23 mouse cellular contexts compared by ENCODE assay signal in the genomic region with DNA sequence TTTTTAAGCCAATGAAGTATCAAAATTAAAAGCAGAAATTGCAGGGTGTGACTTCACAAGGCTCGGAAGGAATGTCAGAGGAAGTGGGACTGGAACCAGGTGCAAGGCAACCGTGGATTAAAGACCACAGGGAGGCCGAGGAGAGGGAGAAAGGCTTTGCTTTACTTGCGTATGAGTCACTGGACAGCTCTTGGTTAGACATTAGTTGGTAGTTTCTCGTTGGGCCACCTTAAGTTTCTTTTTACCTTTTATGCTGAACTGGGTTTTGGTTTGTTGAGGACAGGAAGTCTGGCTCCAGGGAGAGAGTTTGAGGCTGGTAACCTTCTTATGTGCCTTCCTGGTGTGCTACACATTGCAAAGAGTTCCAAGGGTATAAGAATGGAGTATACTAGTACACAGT.
"Had no signal": no experiment of that assay in that cellular context is flagged by ENCODE, and none has a peak within 500 bp of the region (broad histone marks: within the 10 kb centered on the region; RNA-seq: fewer than 3 reads in every experiment).

No protein-coding gene starts in this region.

- H3K36me3 ChIP-seq: heart, embryonic 13.5 days; heart, embryonic 15.5 days; hindbrain, embryonic 13.5 days; hindbrain, embryonic 15.5 days; limb, embryonic 13.5 days; limb, embryonic 15.5 days; liver, embryonic 12.5 days had no signal

- DNase-seq: gastrocnemius, adult 2 months; gastrocnemius, postnatal 10 days; gastrocnemius, postnatal 25 days; heart, adult 2 months; heart, postnatal 14 days; heart, postnatal 36 days; kidney, adult 8-10 months; kidney, postnatal 14 days; kidney, postnatal 36 days; layer of hippocampus, adult 9-11 months; layer of hippocampus, postnatal 36 days; left cerebral cortex, postnatal 4 days had no signal

- H3K4me3 ChIP-seq: gastrocnemius, adult 2 months; heart, adult 2 months; heart, embryonic 13.5 days; heart, embryonic 15.5 days; hindbrain, embryonic 13.5 days; hindbrain, embryonic 15.5 days; limb, embryonic 13.5 days; limb, embryonic 15.5 days; liver, embryonic 12.5 days had no signal

- H3K27me3 ChIP-seq: heart, embryonic 13.5 days; heart, embryonic 15.5 days; hindbrain, embryonic 13.5 days; hindbrain, embryonic 15.5 days; limb, embryonic 13.5 days; limb, embryonic 15.5 days; liver, embryonic 12.5 days had no signal

- H3K27ac ChIP-seq: gastrocnemius, adult 2 months; heart, adult 2 months; heart, embryonic 13.5 days; heart, embryonic 15.5 days; hindbrain, embryonic 13.5 days; hindbrain, embryonic 15.5 days; hindbrain, postnatal 0 days; limb, embryonic 13.5 days; limb, embryonic 15.5 days; liver, embryonic 12.5 days; liver, embryonic 14.5 days had no signal

- ATAC-seq: hindbrain, postnatal 0 days; intestine, embryonic 16.5 days; liver, embryonic 12.5 days had no signal

- H3K9ac ChIP-seq: heart, embryonic 13.5 days; heart, embryonic 15.5 days; hindbrain, embryonic 13.5 days; hindbrain, embryonic 15.5 days; limb, embryonic 13.5 days; limb, embryonic 15.5 days; liver, embryonic 12.5 days; liver, embryonic 14.5 days had no signal

- H3K4me1 ChIP-seq: hindbrain, embryonic 15.5 days; limb, embryonic 13.5 days; limb, embryonic 15.5 days had no signal

- H3K4me2 ChIP-seq: heart, embryonic 11.5 days; heart, embryonic 13.5 days; heart, embryonic 15.5 days; hindbrain, embryonic 13.5 days; hindbrain, embryonic 15.5 days; limb, embryonic 13.5 days; limb, embryonic 15.5 days; liver, embryonic 12.5 days had no signal

- H3K9me3 ChIP-seq: heart, embryonic 13.5 days; heart, embryonic 15.5 days; hindbrain, embryonic 13.5 days; hindbrain, embryonic 15.5 days; limb, embryonic 13.5 days; limb, embryonic 15.5 days; liver, embryonic 12.5 days had no signal
